Mouse (Mus musculus) stomach, postnatal 0 days (tissue): Measurements from ENCODE around the gene Cldn14.

Source experiments
- CTCF ChIP-seq: IDR thresholded peaks from 2 replicates; pipeline ENCODE4 v1.5.1; 2016; ENCODE audit warnings: antibody characterized with exemption, low read depth, mild to moderate bottlenecking, moderate library complexity
- EP300 ChIP-seq: optimal IDR thresholded peaks from 2 replicates; pipeline ENCODE3; 2016; ENCODE audit warnings: antibody characterized with exemption

- TF ChIP-seq CTCF (no peak), EP300 (no peak)
These were observed 25.1 kb downstream of the Cldn14 start for GRCm38 (mm10) chr16:93983576-93983975.
